Mouse (Mus musculus) G1E-ER4 (cell line): Measurements from ENCODE around the gene Tbx1. TPM values are rescaled to one million over a fixed set of nuclear protein-coding genes. Genes with fewer than 3 reads are reported as not detected.

Source experiments
- GATA1 ChIP-seq: IDR thresholded peaks from one replicate; pipeline ENCODE4 v1.8.0; 2012; ENCODE audit warnings: low read length, inconsistent platforms
- polyA plus RNA-seq: library from polyadenylated mRNA; stranded (reverse); fragments of >175 nt; gene quantifications from 2 replicates; pipeline ENCODE4 v1.2.3, GENCODE M21; 2012

Gene Tbx1
- polyA plus RNA-seq = not detected in 2 replicates

- TF ChIP-seq GATA1 = no peak
Observed at GRCm38 (mm10) chr16:18589804-18590790, at the start of gene Tbx1. Tbx1 (minus strand) TSS chr16:18590671.

GRCm38 (mm10) chr16:18639382-18639929 lies 49.0 kb upstream of the Tbx1 start:
- TF ChIP-seq GATA1 = no peak

GRCm38 (mm10) chr16:18638396-18638795 lies 47.9 kb upstream of the Tbx1 start:
- no peak for TF ChIP-seq GATA1

GRCm38 (mm10) chr16:18636804-18637203 lies 46.3 kb upstream of the Tbx1 start:
- TF ChIP-seq GATA1 = no peak

- no peak for TF ChIP-seq GATA1
Observed at GRCm38 (mm10) chr16:18636401-18636800, 45.9 kb upstream of the Tbx1 start.

GRCm38 (mm10) chr16:18633333-18633732 lies 42.9 kb upstream of the Tbx1 start:
- TF ChIP-seq GATA1 = no peak

GRCm38 (mm10) chr16:18632816-18633215 lies 42.3 kb upstream of the Tbx1 start:
- no peak for TF ChIP-seq GATA1

GRCm38 (mm10) chr16:18632059-18632458 lies 41.6 kb upstream of the Tbx1 start:
- no peak for TF ChIP-seq GATA1

- TF ChIP-seq GATA1 = no peak
Observed at GRCm38 (mm10) chr16:18631141-18631540, 40.7 kb upstream of the Tbx1 start.

GRCm38 (mm10) chr16:18630291-18630690 lies 39.8 kb upstream of the Tbx1 start:
- TF ChIP-seq GATA1 = no peak

GRCm38 (mm10) chr16:18629390-18630231 lies 39.1 kb upstream of the Tbx1 start, which contains the start of gene Sept5:
Sept5 (minus strand) TSS chr16:18629954.
- no peak for TF ChIP-seq GATA1

GRCm38 (mm10) chr16:18628948-18629340 lies 38.5 kb upstream of the Tbx1 start:
- TF ChIP-seq GATA1 = no peak

- TF ChIP-seq GATA1 = no peak
Observed at GRCm38 (mm10) chr16:18628206-18628947, 37.9 kb upstream of the Tbx1 start.

GRCm38 (mm10) chr16:18627163-18627562 lies 36.7 kb upstream of the Tbx1 start:
- TF ChIP-seq GATA1 = no peak

- no peak for TF ChIP-seq GATA1
Observed at GRCm38 (mm10) chr16:18626376-18626878, 36.0 kb upstream of the Tbx1 start, which contains the start of gene Gm49601. Gm49601 (minus strand) TSS chr16:18626427.
